Mouse (Mus musculus): ENCODE measurements around the gene Mdh1b.

DNA sequence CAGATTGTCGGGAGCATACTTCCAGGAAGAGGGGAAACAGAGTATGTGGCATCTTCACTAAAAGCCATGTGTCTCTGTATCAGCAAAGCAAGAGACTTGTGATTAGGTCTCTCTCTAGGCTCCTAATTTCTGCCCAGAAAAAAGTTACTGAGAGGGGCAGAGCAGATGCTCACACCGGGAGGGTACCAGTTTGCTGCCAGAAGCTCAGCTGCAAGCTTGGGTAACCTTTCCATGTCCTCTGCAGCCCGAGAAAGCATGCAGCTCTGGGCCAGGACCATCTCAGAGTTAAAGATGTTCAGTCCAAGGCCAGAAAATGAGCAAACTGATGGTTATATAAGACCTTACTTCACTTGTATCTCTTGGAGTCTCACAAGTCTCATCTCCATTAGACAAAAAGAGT, 33.3 kb downstream of the Mdh1b start:
- TF ChIP-seq POLR2A (IDR thresholded peaks at IDR 0.05; ENCODE audit: insufficient read depth, low read depth, low read length) (no peak), CTCF (IDR thresholded peaks at IDR 0.05; ENCODE audit: insufficient read depth, low read depth, low read length) (no peak)
